Mouse (Mus musculus): ENCODE measurements around the gene Jmjd7. TPM values are rescaled to one million over a fixed set of nuclear protein-coding genes. Genes with fewer than 3 reads are reported as not detected.
A peak's percentile ranks its signal among the peaks of the same experiment; 100 is the strongest.

The Jmjd7 gene
- polyA plus RNA-seq, 1 experiment: 5.9 TPM

DNA sequence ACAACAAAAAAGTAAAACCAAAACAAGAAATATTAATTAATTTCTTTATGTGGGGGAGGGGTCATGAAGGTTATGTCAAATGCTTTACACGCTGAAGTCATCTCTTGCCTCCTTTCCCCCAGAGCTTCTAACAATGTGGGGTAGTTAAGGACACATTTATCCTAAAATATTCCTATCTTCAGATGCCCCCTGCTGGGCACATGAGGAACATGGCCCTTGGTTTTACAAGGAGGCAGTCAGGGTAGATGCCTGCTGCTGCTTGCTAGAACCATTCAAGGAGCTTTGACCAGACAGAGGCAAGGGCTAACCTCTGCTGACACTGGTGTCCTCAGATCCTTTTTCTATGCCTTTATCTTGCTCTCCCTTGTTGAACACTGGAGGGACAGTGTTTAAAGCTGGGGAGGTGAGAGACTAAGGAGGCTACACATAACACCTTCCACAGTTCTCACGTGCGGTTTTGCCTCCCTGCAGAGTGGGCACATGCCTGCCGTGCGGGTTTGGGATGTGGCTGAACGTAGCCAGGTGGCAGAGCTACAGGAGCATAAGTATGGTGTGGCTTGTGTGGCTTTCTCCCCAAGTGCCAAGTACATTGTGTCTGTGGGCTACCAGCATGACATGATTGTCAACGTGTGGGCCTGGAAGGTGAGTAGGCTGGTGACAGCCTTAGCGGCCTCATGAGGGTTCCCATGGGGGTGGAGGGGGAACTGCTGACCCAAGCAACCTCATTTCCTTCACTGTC, 15.7 kb upstream of the Jmjd7 start:
- H3K36me3 ChIP-seq (ENCODE audit: control insufficient read depth, insufficient read depth, low read length): no peaks in the 10 kb centered on the region
- 75% methylated on average over 8 of the region's 8 CpGs for WGBS
- no peak overlapping the region for H3K4me3 ChIP-seq (ENCODE audit: extremely low read depth, insufficient read depth, insufficient read length)
- no peaks in the 10 kb centered on the region for H3K4me1 ChIP-seq (ENCODE audit: control insufficient read depth, insufficient read depth, insufficient read length)
- no peak overlapping the region for H3K27ac ChIP-seq (ENCODE audit: insufficient read depth, low read length)
- peak; percentile 11 to 43 for DNase-seq (ENCODE audit: low read depth in 1 of 2, low spot score in 2 of 2)
- H3K27me3 ChIP-seq (ENCODE audit: control insufficient read depth, insufficient read depth, low read length): no peaks in the 10 kb centered on the region
- TF ChIP-seq CTCF (IDR thresholded peaks at IDR 0.05; ENCODE audit: extremely low read depth, insufficient read depth, insufficient read length, insufficient replicate concordance): peak; percentile 35; the same call in 1 of the 2 replicates
- no peak for TF ChIP-seq POLR2A (IDR thresholded peaks at IDR 0.05; ENCODE audit: low read depth, low read length)

DNA sequence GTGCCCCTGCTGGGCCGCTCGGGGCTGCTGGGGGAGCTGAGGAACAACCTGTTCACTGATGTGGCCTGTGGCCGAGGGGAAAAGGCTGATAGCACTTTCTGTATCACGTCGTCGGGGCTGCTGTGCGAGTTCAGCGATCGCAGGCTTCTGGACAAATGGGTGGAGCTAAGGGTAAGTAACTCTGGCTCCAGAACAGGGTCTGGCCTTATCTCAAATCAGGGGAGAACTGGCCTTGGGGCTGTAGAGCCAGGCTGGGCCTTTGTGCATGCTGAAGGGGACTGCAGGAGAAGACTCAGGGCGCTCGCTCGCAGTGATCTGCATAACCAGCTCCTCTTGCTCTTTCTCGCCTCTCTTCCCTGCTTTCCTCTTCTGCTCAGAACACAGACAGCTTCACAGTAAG, 14.4 kb upstream of the Jmjd7 start:
- no peak for DNase-seq (ENCODE audit: low read depth in 1 of 2, low spot score in 2 of 2)
- Histone ChIP-seq H3K27me3 (ENCODE audit: control insufficient read depth, insufficient read depth, low read length) (no peaks in the 10 kb centered on the region), H3K27ac (ENCODE audit: insufficient read depth, low read length) (no peak overlapping the region), H3K4me1 (ENCODE audit: control insufficient read depth, insufficient read depth, insufficient read length) (no peaks in the 10 kb centered on the region), H3K4me3 (ENCODE audit: extremely low read depth, insufficient read depth, insufficient read length) (no peak overlapping the region), H3K36me3 (ENCODE audit: control insufficient read depth, insufficient read depth, low read length) (peaks cover 6% of the 10 kb centered on the region; the same call in 1 of the 2 replicates)
- TF ChIP-seq POLR2A (IDR thresholded peaks at IDR 0.05; ENCODE audit: low read depth, low read length): no peak
- 96% methylated on average over 13 of the region's 13 CpGs for WGBS

GRCm38 (mm10) chr2:120013831-120014486, 13.3 kb upstream of the Jmjd7 start:
- no peak for DNase-seq (ENCODE audit: low read depth in 1 of 2, low spot score in 2 of 2)
- H3K27ac ChIP-seq (ENCODE audit: insufficient read depth, low read length): no peak overlapping the region
- H3K27me3 ChIP-seq (ENCODE audit: control insufficient read depth, insufficient read depth, low read length): no peaks in the 10 kb centered on the region
- no peaks in the 10 kb centered on the region for H3K4me1 ChIP-seq (ENCODE audit: control insufficient read depth, insufficient read depth, insufficient read length)
- TF ChIP-seq POLR2A (IDR thresholded peaks at IDR 0.05; ENCODE audit: low read depth, low read length) (no peak), CTCF (IDR thresholded peaks at IDR 0.05; ENCODE audit: extremely low read depth, insufficient read depth, insufficient read length, insufficient replicate concordance) (no peak)
- H3K36me3 ChIP-seq (ENCODE audit: control insufficient read depth, insufficient read depth, low read length): peaks cover 8% of the 10 kb centered on the region; the same call in 1 of the 2 replicates
- H3K4me3 ChIP-seq (ENCODE audit: extremely low read depth, insufficient read depth, insufficient read length): no peak overlapping the region
- 96% methylated on average over 2 of the region's 2 CpGs for WGBS

- TF ChIP-seq POLR2A (IDR thresholded peaks at IDR 0.05; ENCODE audit: low read depth, low read length): no peak
- TF ChIP-seq CTCF (IDR thresholded peaks at IDR 0.05; ENCODE audit: extremely low read depth, insufficient read depth, insufficient read length, insufficient replicate concordance): no peak
- H3K4me1 ChIP-seq (ENCODE audit: control insufficient read depth, insufficient read depth, insufficient read length): no peaks in the 10 kb centered on the region
- DNase-seq (ENCODE audit: low read depth in 1 of 2, low spot score in 2 of 2): no peak
- peaks cover 10% of the 10 kb centered on the region; the same call in 1 of the 2 replicates for H3K36me3 ChIP-seq (ENCODE audit: control insufficient read depth, insufficient read depth, low read length)
- no peak overlapping the region for H3K27ac ChIP-seq (ENCODE audit: insufficient read depth, low read length)
- H3K27me3 ChIP-seq (ENCODE audit: control insufficient read depth, insufficient read depth, low read length): no peaks in the 10 kb centered on the region
- WGBS: 84% methylated on average over 4 of the region's 4 CpGs
- H3K4me3 ChIP-seq (ENCODE audit: extremely low read depth, insufficient read depth, insufficient read length): no peak overlapping the region
Observed at GRCm38 (mm10) chr2:120015882-120016281, 11.4 kb upstream of the Jmjd7 start.

DNA sequence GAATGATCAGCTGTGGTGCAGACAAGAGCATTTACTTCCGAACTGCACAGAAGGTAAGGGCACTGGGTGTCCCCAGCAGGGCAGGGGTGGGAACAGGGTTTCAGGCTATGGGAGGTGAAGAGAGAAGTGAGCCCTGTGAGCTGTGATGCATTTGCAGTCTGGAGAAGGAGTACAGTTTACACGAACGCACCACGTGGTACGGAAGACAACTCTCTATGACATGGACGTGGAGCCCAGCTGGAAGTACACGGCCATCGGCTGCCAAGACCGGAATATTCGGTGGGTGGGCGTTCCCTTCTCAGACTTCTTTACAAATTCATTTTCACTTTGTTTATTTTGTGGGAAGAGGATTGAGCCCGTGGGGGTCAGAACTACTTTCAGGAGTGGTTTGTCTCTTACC, 9.7 kb upstream of the Jmjd7 start:
- no peak overlapping the region for H3K27ac ChIP-seq (ENCODE audit: insufficient read depth, low read length)
- WGBS: 94% methylated on average over 12 of the region's 12 CpGs
- DNase-seq (ENCODE audit: low read depth in 1 of 2, low spot score in 2 of 2): no peak
- no peak for TF ChIP-seq POLR2A (IDR thresholded peaks at IDR 0.05; ENCODE audit: low read depth, low read length)
- no peak for TF ChIP-seq CTCF (IDR thresholded peaks at IDR 0.05; ENCODE audit: extremely low read depth, insufficient read depth, insufficient read length, insufficient replicate concordance)
- no peak overlapping the region for H3K4me3 ChIP-seq (ENCODE audit: extremely low read depth, insufficient read depth, insufficient read length)
- no peaks in the 10 kb centered on the region for H3K4me1 ChIP-seq (ENCODE audit: control insufficient read depth, insufficient read depth, insufficient read length)
- H3K36me3 ChIP-seq (ENCODE audit: control insufficient read depth, insufficient read depth, low read length): peaks cover 11% of the 10 kb centered on the region; the same call in 1 of the 2 replicates
- no peaks in the 10 kb centered on the region for H3K27me3 ChIP-seq (ENCODE audit: control insufficient read depth, insufficient read depth, low read length)

GRCm38 (mm10) chr2:120024337-120024736, 2.9 kb upstream of the Jmjd7 start:
- Histone ChIP-seq H3K36me3 (ENCODE audit: control insufficient read depth, insufficient read depth, low read length) (peaks cover 4% of the 10 kb centered on the region; the same call in 1 of the 2 replicates), H3K27ac (ENCODE audit: insufficient read depth, low read length) (no peak overlapping the region), H3K4me1 (ENCODE audit: control insufficient read depth, insufficient read depth, insufficient read length) (peaks cover 10% of the 10 kb centered on the region), H3K27me3 (ENCODE audit: control insufficient read depth, insufficient read depth, low read length) (no peaks in the 10 kb centered on the region), H3K4me3 (ENCODE audit: extremely low read depth, insufficient read depth, insufficient read length) (no peak overlapping the region)
- TF ChIP-seq POLR2A (IDR thresholded peaks at IDR 0.05; ENCODE audit: low read depth, low read length): no peak
- TF ChIP-seq CTCF (IDR thresholded peaks at IDR 0.05; ENCODE audit: extremely low read depth, insufficient read depth, insufficient read length, insufficient replicate concordance): no peak
- 87% methylated on average over 5 of the region's 5 CpGs for WGBS
- no peak for DNase-seq (ENCODE audit: low read depth in 1 of 2, low spot score in 2 of 2)

GRCm38 (mm10) chr2:120027950-120028331, 658 bp downstream of the Jmjd7 start:
- no peak for DNase-seq (ENCODE audit: low read depth in 1 of 2, low spot score in 2 of 2)
- H3K4me3 ChIP-seq (ENCODE audit: extremely low read depth, insufficient read depth, insufficient read length): peak overlapping the region; percentile 91
- H3K27ac ChIP-seq (ENCODE audit: insufficient read depth, low read length): peak overlapping the region; percentile 90
- H3K27me3 ChIP-seq (ENCODE audit: control insufficient read depth, insufficient read depth, low read length): no peaks in the 10 kb centered on the region
- peaks cover 10% of the 10 kb centered on the region for H3K4me1 ChIP-seq (ENCODE audit: control insufficient read depth, insufficient read depth, insufficient read length)
- H3K36me3 ChIP-seq (ENCODE audit: control insufficient read depth, insufficient read depth, low read length): peaks cover 4% of the 10 kb centered on the region
- 54% methylated on average over 3 of the region's 3 CpGs for WGBS
- no peak for TF ChIP-seq CTCF (IDR thresholded peaks at IDR 0.05; ENCODE audit: extremely low read depth, insufficient read depth, insufficient read length, insufficient replicate concordance)
- no peak for TF ChIP-seq POLR2A (IDR thresholded peaks at IDR 0.05; ENCODE audit: low read depth, low read length)

All from spleen, adult 2 months (tissue).